Mouse (Mus musculus): ENCODE measurements around the gene Sfrp2.

Sfrp2 gene

DNA sequence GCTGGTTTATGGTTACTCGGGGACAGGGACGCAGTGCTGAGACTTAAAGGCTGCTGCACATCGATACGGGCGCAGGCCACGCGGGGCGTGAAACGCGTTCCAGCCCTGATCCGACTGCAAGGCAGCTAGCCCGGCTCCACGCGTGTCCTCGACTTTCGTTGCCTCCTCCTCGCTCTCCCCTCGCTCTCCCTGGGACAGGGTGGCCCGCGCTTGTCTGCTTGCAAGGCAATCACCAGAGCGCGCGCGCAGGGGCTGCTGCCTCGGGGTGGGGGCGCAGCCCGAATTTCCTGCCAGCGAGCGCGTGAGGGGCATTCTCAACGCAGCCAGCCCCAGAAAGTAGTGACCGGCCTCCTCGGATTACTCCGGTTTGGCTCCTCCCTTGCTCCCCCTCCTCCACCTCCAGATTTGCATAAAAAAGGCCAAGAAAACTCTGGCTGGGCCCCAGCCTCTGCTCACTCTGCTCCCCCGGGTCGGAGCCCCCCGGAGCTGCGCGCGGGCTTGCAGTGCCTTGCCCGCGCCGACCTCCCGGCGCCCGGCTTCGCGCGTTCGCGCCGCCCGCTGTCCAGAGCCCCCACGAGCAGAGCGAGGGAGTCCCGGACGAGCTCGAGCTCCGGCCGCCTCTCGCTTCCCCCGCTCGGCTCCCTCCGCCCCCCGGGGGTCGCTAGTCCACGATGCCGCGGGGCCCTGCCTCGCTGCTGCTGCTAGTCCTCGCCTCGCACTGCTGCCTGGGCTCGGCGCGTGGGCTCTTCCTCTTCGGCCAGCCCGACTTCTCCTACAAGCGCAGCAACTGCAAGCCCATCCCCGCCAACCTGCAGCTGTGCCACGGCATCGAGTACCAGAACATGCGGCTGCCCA, at the start of gene Sfrp2:
Gene Sfrp2 (plus strand): TSS at position 451 of the 855 bp plus-strand sequence.
- no peak for DNase-seq

DNA sequence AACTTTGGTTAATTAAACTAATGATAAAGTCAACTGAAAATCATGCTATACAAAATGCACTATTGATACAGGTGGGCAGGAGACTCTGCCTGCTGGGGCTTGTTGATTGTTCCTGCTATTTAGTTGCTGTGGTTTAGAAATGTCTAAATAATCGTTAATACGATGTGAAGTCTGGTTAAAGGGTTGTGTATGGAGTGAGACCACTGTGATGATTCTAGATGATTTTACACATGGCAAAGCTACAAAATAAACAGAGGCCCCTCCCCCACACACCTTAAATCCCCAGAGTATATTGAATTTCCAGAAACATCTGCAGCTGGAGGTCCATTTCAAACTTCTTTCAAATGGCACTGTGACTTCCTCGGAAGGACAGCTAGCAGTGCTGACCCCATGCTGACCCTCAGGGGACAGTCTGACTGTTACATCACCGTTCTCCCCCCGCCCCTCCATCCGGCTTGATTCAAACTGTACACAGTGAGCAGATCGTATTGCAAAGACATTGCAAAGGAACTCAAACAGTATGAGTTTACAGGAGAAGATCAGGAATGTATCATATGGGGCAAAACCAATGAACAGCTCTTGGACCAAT, 48.4 kb upstream of the Sfrp2 start:
- no peak for DNase-seq

DNA sequence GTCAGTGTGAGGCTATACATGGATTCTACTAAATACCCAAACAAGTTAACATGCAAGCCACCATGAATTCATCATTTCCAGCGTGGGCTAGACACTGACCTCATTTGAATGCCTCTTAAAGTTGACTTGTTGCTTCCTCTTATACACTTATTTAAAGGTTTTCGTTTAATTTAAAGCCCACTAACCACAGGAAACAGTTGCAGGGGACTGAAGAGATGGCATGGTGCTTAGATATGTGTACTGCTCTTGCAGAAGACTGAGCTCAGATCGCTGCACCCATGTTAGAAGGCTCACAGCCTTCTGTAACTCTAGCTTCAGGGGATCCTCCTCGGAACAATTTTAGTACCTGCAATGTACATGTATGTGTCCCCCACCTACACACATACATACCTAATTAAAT, 47.5 kb upstream of the Sfrp2 start:
- DNase-seq = no peak

DNA sequence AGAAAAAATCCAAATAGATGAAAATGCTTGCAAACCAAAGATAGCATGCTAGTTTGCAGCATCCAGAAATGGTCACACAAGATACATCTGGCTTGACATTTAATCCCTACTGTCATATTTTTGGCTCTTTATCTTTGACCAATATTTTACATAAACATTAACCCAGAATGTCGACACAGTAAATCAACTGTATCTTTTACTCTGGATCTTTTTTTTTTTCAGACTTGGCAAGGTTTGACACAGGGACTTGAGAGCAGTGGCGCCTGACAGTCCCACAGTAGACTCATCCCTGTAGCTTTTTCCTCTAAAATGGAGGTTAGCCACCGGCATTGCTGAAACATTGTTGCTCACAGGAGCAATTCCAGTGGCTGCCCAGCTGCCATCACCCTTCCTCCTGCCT, 37.9 kb upstream of the Sfrp2 start:
- DNase-seq = no peak

DNA sequence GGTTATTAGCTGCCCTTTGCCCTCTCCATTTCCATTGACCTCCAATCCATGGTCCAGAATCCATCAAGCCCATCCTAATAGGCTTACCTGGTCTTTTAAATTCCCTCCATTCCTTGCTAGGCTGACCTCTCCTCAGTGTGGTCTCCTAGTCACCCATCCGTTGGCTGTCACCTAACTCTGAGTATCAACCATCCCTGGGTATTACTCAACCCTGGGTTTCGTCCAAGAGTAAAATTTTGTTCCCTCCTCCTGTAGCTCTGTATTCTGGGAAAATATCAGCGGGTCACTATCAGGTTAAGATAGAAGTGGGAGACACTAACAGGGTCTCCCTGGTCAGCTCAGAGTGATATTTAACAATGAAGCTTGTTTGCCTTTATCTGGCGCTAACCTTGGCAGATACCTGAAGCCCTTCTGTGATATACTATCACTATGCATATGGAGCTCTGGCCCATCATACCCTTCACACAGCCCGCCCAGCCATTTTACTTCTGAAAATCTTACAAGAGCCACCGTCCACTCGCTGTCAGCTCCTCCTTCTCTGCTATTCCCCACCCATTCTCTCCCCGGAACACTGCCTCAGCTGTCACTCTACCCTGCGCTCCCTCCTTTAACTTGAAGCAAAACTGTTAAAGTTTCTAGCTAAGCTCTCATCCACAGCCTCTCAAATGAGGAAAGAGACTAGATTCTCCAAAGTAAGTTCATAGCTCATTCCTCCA, 37.3 kb upstream of the Sfrp2 start:
- DNase-seq = no peak

DNA sequence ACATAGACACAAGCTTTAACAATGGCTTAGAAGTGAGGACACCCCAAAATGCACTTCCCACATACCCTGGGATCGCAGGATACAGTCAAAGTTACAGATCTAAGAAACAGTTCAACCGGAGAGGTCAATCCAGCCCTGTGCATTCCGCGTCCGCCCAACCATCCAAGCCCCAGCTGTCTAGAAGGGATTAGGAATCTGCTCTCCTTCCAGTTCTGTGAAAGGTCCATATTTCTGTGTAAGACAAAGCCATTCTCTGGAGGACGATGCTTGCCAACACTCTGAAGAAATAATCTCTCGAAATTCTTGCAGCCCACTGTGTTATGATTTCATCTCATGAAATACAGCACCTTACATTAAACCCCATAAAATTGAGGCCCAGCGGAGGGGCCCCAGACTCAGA, 32.1 kb upstream of the Sfrp2 start:
- DNase-seq = no peak

DNA sequence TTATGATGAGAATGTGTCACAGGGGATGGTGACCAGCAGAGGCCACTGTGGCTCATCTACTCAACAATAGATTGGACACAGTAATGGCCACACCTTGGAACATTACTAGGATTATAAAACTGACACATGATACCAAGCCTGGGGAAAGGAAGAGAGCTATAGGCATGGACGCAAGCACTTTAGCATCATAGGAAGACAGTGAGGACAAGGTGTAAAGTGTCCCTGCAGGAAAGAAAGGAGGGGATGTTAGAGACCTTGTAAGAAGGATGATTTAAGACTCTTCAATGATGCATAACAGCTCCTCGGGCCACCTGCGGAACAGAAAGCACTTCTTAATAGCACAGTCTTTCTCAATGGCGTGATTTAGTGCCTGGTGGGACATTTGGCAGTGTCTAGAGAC, 29.1 kb upstream of the Sfrp2 start:
- no peak for DNase-seq

DNA sequence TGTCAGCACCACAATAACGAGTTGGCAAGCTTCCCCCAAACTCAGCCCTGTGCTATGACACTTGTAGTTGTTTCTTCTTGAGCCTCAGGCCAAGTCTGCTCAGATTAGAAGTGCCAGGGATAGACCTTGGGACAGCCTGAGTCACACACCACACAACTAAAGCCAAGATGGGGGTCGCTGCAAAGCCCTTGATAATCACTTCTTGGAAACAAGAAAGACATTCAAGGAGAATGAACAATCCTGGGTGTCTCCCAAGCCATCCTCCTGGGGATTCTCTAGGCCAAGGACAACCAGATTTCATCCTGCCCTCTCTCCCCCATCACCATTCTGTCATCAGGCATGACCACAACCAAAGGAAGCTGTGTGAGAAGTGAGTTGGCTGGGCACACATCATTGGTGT, 25.9 kb upstream of the Sfrp2 start:
- DNase-seq = no peak

DNA sequence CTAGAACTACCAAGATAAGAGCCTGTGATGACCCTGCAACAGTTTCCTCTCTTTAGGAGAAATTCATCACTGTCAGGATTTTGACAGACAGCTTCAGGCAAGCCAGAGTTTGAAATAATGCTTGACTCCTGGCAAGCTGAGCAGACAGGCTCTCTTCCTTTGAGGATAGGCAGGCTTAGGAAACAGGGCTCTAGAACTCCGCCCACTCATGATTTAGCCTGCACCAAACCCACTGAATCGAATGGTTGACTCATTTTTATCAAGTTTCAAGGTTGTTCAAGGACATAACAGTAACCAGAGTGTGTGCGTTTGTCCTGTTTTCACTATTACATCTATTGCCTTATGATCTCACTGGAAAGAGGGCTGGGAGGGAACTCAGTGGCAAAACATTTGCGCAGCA, 18.8 kb upstream of the Sfrp2 start:
- DNase-seq = no peak

DNA sequence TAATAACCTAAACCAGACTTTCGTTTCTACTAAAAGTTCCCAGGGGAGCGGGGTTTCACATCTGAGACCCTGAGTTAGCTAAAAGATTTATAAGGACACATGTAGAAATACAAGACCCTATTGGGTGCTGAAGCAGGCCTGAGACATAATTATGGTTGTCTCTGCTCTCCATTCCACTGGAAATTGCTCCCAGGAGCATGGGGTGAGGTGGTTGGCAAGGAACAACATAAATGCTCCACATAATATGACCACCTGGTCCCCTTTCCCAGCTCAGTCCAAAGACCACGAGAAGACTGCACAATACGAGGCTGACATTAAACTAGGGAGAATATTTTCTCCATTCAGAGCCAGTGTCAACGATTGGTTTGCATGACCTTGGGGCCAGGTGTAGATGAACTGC, 18.2 kb upstream of the Sfrp2 start:
- DNase-seq = no peak

DNA sequence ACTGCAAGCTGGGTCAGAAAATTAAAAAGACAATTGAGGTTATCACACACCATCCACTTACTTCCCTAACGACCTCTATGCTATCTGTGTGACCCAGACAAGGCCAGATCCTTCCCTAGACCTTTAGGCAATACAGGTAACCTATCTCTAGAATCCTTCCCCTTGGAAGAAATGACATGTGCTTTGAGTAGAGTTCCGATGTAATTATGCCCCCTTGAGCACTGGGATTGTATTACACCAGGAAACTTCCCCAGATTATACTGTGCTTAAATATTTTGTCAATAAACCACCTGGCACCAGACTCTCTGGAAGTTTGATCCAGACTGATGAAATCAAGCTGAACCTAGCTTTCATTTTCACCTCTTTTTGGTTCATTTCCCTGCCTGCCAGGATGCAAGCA, 14.5 kb upstream of the Sfrp2 start:
- DNase-seq = no peak

DNA sequence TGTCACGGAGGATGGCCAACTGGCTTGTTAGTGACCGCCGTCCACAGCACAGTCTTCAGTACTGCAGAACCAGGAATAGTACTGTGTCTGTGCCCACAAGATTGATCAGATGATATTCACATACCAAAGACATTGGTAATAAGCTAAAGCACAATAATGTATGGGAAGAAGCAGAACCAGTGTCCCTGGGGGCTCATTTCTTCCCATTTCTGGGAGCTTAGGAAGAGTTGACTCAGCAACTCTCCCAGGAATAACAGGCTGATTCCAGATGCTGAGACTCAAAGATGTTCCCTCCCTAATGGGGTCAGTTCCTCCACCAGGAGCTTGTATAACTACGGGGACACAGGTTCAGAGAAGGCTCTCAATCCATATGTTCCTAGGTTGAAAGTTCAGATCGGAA, 13.9 kb upstream of the Sfrp2 start:
- DNase-seq = no peak

DNA sequence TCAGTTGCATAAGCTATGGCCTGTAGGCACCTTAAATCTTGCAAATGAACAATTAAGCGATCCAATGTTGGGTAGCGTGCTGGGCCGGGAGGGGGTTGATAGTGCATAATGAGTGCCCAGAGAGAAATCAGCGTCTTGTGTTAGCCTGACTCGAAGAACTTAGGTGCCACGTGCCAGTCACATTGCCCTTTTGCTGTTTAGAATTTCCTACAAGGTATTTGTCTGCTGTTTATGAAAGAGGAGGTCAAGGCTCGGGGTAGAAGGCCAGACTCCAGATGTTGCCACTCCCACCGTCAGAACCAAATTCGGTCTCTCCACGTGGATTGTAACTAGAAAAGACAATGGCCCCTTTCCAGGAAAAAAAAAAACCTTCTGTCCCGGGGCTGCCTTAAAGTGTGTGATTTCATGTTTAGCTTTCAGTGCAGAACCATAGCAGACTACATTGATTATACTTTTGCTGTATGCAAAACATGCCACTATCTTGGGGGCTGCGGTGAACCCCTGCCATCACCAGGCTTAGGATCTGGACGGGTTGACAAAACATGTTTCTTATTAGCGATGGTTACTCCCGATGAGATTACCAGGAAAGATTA, 11.0 kb upstream of the Sfrp2 start:
- DNase-seq = no peak

DNA sequence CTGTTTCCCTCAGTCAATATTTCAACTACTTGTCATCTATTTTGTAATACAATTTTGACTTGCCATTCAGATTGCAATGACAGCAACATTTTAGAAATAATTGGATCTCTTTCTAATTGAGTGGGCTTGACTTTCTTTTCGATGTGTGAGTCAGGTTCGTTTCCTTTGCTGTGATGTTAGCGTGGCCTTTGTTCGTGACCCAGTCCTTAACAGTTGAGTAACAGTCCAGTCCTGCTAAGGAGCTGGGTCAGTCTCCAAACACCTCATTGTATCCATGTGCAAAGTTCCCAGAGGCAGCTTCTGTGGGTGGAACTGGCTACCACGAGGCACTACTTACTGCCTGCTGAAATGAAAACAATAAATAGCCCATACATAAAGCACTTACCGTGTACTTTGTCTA, 10.5 kb upstream of the Sfrp2 start:
- no peak for DNase-seq

DNA sequence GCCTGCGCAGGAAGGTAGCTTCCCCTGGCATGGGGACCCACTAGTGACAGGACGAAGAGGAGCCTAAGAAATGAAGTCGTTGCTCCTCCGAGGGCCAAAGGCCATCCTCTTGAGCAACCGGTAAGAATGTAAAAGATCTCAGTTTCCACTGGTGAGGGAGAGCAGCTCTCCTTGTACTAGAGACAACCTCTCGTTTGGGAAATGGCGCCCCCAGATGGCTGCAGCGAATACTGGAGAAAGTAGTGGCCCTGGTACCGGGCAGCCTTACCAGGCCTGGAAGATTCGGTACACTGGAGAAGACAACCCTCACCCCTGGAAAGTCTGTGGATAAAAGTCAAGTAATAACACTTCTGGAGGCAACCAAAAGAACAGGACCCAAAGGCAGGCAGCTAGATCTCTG, 3.8 kb upstream of the Sfrp2 start:
- no peak for DNase-seq

DNA sequence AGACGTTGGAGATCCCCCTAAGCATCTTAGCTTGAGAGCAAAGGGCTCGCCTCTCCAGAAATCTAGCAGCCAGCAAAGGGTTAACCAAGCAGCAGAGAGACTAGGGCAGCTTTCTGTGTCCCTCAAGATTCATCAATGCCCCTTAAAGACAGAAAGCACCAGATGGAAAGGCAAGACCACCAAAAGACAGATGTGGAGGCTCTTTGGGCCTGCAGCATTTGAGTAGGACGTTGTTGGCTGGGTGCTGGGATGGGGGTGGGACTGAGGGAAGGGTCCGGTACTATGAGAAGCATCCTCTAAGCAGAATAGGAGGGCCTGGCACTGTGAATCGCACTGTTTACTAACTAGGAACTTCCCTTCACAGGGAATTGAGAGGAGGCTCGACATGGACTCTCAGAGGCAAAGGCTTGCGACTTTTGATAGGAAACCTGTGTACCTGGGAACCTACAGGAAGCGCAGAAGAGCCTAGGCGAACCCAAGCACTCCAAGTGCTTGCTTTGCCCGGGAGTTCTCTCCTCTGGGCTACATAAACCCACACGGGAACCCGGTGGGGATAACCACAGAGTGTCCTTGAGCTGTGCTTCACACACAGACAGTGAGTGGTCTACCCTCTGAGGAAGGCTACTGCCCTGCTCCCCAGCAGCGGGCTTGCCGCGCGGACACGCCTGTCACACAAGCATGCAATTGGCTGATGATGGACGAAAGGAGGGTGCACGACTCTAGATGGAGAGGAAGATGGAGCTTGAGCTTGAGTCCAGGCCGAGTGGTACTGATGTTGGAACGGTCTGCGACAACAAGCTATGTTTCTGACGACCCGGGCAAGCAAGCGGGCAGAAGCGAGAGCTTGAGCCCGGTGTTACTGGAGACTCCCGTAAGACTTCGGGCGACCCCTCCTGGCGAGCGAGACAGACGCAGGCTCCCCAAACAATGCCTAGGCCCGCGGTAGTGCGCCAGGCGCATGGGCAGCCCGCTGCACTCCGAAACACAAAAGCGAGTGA, 2.3 kb upstream of the Sfrp2 start:
- peak; percentile 22 to 57 for DNase-seq

DNA sequence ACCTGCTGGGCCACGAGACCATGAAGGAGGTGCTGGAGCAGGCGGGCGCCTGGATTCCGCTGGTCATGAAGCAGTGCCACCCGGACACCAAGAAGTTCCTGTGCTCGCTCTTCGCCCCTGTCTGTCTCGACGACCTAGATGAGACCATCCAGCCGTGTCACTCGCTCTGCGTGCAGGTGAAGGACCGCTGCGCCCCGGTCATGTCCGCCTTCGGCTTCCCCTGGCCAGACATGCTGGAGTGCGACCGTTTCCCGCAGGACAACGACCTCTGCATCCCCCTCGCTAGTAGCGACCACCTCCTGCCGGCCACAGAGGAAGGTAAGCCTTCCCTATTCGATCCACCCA, 577 bp downstream of the Sfrp2 start:
- no peak for DNase-seq

DNA sequence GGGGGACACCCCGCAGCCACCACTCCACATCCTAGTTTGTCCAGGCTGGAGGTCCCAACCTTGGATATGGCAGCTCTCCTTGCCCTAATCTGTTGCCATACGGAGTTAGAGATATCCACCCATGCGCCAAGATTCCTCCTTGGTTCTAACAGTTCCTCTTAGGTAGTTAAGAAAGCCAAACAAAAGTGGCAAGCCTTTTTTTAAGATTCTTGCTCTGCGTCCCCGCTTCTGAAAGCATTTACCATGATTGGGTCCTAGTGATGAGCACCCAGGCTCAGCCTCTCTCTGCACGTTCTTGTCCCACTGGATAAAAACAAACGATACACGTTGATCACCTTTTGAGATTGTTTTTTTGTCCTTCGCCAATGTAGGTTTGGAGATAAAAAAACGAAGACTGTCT, 1.0 kb downstream of the Sfrp2 start:
- DNase-seq = no peak

DNA sequence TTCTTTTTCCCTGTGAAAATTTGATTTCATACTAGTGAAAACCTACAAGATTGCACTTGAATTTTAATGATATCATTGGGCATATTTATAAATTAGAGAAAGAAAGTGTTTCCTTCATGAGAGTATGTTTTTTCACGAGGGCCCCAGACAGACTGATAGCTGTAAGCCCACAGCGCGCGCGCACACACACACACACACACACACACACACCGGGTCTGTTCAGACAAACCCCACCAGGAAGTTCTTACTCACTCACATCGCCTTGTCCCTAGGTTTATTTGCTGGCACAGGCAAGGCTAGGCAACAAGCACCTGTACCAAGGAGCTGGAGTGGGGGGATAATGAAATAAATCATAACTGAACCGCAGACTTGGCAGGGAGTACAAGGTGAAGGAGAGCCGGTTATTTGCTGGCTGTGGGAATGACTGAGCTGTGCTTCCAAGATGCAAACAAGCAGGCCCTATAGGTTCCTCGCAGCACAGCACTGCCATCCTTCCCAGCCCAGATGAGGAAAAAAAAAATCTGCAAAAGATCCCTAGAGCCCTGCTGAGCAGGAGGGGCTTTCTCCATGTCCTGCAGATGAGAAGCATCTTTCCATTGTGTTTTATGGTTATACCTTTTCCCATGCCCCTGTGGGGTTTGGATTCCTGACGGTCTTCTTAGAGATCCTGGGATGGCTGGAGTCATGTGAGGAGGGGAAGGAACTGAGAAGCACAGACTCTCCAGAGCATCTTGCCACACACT, 2.3 kb downstream of the Sfrp2 start:
- no peak for DNase-seq

DNA sequence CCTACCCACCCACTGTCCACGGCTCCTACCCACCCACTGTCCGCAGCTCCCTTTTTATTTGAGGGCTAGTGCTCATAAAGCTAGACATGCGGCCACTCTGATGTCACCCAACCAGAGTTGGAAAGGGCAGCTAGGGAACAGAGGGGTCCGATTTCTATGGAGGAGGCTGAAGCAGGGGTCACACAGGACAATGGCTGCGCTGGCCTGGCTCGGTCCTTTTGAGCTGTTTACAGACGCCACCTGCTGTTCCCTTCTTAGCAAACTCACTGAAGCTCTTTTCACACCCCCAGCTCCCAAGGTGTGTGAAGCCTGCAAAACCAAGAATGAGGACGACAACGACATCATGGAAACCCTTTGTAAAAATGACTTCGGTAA, 2.9 kb downstream of the Sfrp2 start:
- no peak for DNase-seq

DNA sequence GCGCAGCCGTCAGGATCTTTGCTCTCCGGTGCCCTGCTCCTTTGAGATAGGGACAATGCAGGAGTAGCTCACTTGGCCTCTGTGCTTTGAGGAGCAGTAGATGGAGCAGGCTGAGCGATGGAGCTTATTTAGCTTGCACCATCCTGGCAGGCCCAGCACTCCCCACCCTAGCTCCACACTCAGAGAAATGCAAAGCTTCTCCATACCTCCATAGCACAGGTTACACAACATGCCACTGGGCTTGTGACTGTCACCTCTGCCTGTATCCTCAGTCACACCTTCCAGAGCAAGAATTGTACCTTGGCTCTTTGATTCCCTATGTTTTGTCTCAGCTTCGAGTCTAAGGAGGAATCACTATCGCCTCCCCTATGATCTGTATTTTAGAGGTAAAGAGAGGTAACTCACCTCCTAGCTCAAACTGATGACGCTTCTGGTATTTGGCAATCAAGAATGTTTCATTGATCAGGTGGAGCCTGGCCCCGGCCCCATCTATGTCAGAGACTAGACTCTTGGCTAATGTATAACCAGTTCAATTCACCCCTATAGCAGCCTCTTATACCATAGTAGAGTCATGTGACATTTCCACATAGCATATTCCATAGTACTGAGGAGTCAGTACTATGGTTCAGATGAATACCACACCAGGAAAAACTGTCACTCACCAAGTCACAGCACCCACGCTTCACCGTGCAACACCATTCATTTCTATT, 5.2 kb downstream of the Sfrp2 start:
- DNase-seq = no peak
